Mouse (Mus musculus) liver, postnatal 0 days (tissue): ENCODE results near the gene Eaf2.

Experiments used
- CTCF ChIP-seq: sonication (generic); IDR thresholded peaks from 2 replicates; pipeline ENCODE4 v1.5.1; 2016; ENCODE audit warnings: antibody characterized with exemption, low read depth
- EP300 ChIP-seq: IDR thresholded peaks from 2 replicates; pipeline ENCODE4 v1.6.1; 2016; ENCODE audit warnings: antibody characterized with exemption, low read depth, mild to moderate bottlenecking

- TF ChIP-seq CTCF (peak; percentile 19; the same call in 1 of the 2 replicates), EP300 (peak; percentile 96)
Measured at GRCm38 (mm10) chr16:36890559-36890958, 15.8 kb upstream of the Eaf2 start.
